Mouse (Mus musculus) B cell, adult (primary cell): ENCODE data around the gene Ptprt. TPM values are rescaled to one million over a fixed set of nuclear protein-coding genes. Genes with fewer than 3 reads are reported as not detected.

Experiments used
- total RNA-seq: library from RNA; stranded (reverse); gene quantifications from 4 replicates; pipeline ENCODE4 v1.2.4, GENCODE M21; 2023; ENCODE audit not compliant: inconsistent age

Ptprt gene
- not detected in 4 replicates for total RNA-seq

DNA sequence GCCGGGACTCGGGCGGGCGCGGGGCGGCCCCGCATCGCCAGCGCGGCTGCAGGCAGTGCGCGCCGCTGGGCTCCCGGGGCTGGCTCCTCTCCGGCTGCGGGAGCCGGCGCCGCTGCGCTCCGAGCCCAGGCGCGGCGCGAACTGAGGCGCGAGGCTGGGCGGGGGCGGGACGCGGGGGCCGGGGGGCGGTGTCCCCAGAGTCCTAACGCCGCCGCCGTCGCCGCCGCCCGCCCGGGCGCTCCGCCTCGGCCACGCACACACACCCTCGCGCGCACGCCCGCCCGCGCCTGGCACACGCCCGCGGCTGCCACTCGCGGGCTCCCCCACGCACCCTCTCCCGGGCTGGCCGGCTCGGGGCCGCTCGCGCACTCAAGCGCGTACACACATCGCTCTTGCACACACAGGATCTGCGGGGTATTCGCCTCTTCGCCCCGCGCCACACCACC is at the start of gene Ptprt:
Gene Ptprt, minus strand, starts transcription at position 207 of the 446 bp plus-strand sequence.

